Mouse (Mus musculus): ENCODE measurements around the gene Rngtt. TPM values are rescaled to one million over a fixed set of nuclear protein-coding genes. Genes with fewer than 3 reads are reported as not detected.

Gene Rngtt
- total RNA-seq, 1 experiment: 23.5 TPM

DNA sequence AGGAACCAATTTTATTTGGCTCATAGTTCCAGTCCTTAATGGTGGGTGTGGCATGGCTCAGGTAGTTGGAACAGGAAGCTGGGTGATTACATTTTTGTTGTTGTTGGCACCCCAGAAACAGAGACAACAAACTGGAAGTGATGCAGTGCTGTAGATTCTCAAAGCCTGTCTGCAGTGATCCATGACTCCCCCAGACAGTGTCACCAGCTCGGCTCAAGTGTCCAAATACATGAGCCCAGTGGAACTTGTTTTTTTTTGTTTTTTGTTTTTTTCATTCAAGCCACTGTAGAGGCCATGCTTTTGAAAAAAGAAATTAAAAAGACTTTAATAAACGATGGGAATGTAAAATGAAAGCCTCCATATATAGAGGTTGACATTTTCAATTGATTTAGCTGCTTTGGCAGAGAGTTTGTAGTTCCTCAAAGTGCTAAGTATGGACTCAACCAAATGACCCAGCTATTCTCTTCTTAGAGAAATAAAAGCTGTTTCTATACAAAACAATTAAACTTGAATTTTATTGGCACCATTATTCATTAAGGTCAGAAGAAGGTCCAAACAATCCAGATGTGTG, 95.7 kb downstream of the Rngtt start:
- in situ Hi-C loops (cut with MboI; ENCODE audit: low sequenced_read_pairs in 2 of 2, unreplicated experiment in 2 of 2): no loop called here
- Histone ChIP-seq H3K9me3 (ENCODE audit: control insufficient read depth, insufficient read depth, low read depth, low read length) (no peaks in the 10 kb centered on the region), H3K9ac (ENCODE audit: insufficient read depth, low read depth, low read length, poor library complexity, severe bottlenecking) (no peak overlapping the region), H3K27ac (ENCODE audit: insufficient read depth, low read depth, low read length, poor library complexity, severe bottlenecking) (no peak overlapping the region), H3K36me3 (ENCODE audit: control insufficient read depth, insufficient read depth, low read length, poor library complexity, severe bottlenecking) (no peaks in the 10 kb centered on the region), H3K4me1 (ENCODE audit: control insufficient read depth in 2 of 2, insufficient read depth in 2 of 2, low read length in 2 of 2, poor library complexity in 1 of 2) (no peaks in the 10 kb centered on the region), H3K4me3 (ENCODE audit: insufficient read depth in 1 of 2, low read depth in 1 of 2, low read length in 2 of 2, poor library complexity in 1 of 2, severe bottlenecking in 1 of 2) (no peak overlapping the region)
- no peak for TF ChIP-seq MAFK (IDR thresholded peaks at IDR 0.05; ENCODE audit: insufficient read depth, low read depth, low read length)
- no peak for TF ChIP-seq ZNF384 (IDR thresholded peaks at IDR 0.05; ENCODE audit: low read depth, low read length)
- TF ChIP-seq HCFC1 (IDR thresholded peaks at IDR 0.05; ENCODE audit: borderline replicate concordance, insufficient read depth, low read length): no peak
- TF ChIP-seq ZC3H11A (IDR thresholded peaks at IDR 0.05; ENCODE audit: borderline replicate concordance, low read depth, low read length): no peak
- no peak for TF ChIP-seq CHD2 (IDR thresholded peaks at IDR 0.05; ENCODE audit: low read depth, low read length)
- no peak for DNase-seq (ENCODE audit: low read depth, low spot score)

GRCm38 (mm10) chr4:33413791-33414190, 103.7 kb downstream of the Rngtt start:
- in situ Hi-C loops (cut with MboI; ENCODE audit: low sequenced_read_pairs in 2 of 2, unreplicated experiment in 2 of 2): no loop called here
- Histone ChIP-seq H3K4me3 (ENCODE audit: insufficient read depth in 1 of 2, low read depth in 1 of 2, low read length in 2 of 2, poor library complexity in 1 of 2, severe bottlenecking in 1 of 2) (no peak overlapping the region), H3K9me3 (ENCODE audit: control insufficient read depth, insufficient read depth, low read depth, low read length) (no peaks in the 10 kb centered on the region), H3K36me3 (ENCODE audit: control insufficient read depth, insufficient read depth, low read length, poor library complexity, severe bottlenecking) (no peaks in the 10 kb centered on the region), H3K9ac (ENCODE audit: insufficient read depth, low read depth, low read length, poor library complexity, severe bottlenecking) (no peak overlapping the region; the same call in 1 of the 2 replicates), H3K27ac (ENCODE audit: insufficient read depth, low read depth, low read length, poor library complexity, severe bottlenecking) (no peak overlapping the region), H3K4me1 (ENCODE audit: control insufficient read depth in 2 of 2, insufficient read depth in 2 of 2, low read length in 2 of 2, poor library complexity in 1 of 2) (peaks cover 0 to 1% of the 10 kb centered on the region in 2 experiments; a peak in 1 of 4 replicates)
- no peak for DNase-seq (ENCODE audit: low read depth, low spot score)
- no peak for TF ChIP-seq ZNF384 (IDR thresholded peaks at IDR 0.05; ENCODE audit: low read depth, low read length)
- no peak for TF ChIP-seq CHD2 (IDR thresholded peaks at IDR 0.05; ENCODE audit: low read depth, low read length)
- no peak for TF ChIP-seq ZC3H11A (IDR thresholded peaks at IDR 0.05; ENCODE audit: borderline replicate concordance, low read depth, low read length)
- no peak for TF ChIP-seq MAFK (IDR thresholded peaks at IDR 0.05; ENCODE audit: insufficient read depth, low read depth, low read length)
- no peak for TF ChIP-seq HCFC1 (IDR thresholded peaks at IDR 0.05; ENCODE audit: borderline replicate concordance, insufficient read depth, low read length)

DNA sequence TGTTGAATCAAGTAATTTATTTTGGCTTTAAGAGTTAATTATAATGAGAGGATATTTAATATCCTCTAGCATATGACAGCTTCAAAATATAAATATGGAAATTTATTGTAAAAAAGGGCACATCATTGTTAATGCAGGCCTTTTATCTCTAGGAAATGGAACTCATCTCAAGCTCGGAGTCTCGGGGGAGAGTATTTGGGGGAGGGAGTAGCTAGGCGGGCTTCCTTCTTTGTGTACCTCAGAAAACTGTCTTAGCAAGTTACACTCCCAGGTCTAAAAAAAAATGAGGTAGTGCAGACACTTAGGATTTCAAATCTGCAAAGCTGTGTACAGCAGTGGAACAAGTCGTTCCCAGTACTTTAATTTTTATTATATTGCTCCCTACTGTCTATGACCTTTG, 104.7 kb downstream of the Rngtt start:
- Histone ChIP-seq H3K9me3 (ENCODE audit: control insufficient read depth, insufficient read depth, low read depth, low read length) (no peaks in the 10 kb centered on the region), H3K4me1 (ENCODE audit: control insufficient read depth in 2 of 2, insufficient read depth in 2 of 2, low read length in 2 of 2, poor library complexity in 1 of 2) (peaks cover 0 to 1% of the 10 kb centered on the region in 2 experiments; a peak in 1 of 4 replicates), H3K36me3 (ENCODE audit: control insufficient read depth, insufficient read depth, low read length, poor library complexity, severe bottlenecking) (no peaks in the 10 kb centered on the region), H3K4me3 (ENCODE audit: insufficient read depth in 1 of 2, low read depth in 1 of 2, low read length in 2 of 2, poor library complexity in 1 of 2, severe bottlenecking in 1 of 2) (no peak overlapping the region), H3K9ac (ENCODE audit: insufficient read depth, low read depth, low read length, poor library complexity, severe bottlenecking) (no peak overlapping the region), H3K27ac (ENCODE audit: insufficient read depth, low read depth, low read length, poor library complexity, severe bottlenecking) (no peak overlapping the region)
- in situ Hi-C loops (cut with MboI; ENCODE audit: low sequenced_read_pairs in 2 of 2, unreplicated experiment in 2 of 2): no loop called here
- DNase-seq (ENCODE audit: low read depth, low spot score): no peak
- TF ChIP-seq ZNF384 (IDR thresholded peaks at IDR 0.05; ENCODE audit: low read depth, low read length) (no peak), CHD2 (IDR thresholded peaks at IDR 0.05; ENCODE audit: low read depth, low read length) (no peak), MAFK (IDR thresholded peaks at IDR 0.05; ENCODE audit: insufficient read depth, low read depth, low read length) (no peak), HCFC1 (IDR thresholded peaks at IDR 0.05; ENCODE audit: borderline replicate concordance, insufficient read depth, low read length) (no peak), ZC3H11A (IDR thresholded peaks at IDR 0.05; ENCODE audit: borderline replicate concordance, low read depth, low read length) (no peak)

- Histone ChIP-seq H3K4me3 (ENCODE audit: insufficient read depth in 1 of 2, low read depth in 1 of 2, low read length in 2 of 2, poor library complexity in 1 of 2, severe bottlenecking in 1 of 2) (no peak overlapping the region), H3K4me1 (ENCODE audit: control insufficient read depth in 2 of 2, insufficient read depth in 2 of 2, low read length in 2 of 2, poor library complexity in 1 of 2) (peaks cover 0 to 1% of the 10 kb centered on the region in 2 experiments; a peak in 1 of 4 replicates), H3K9ac (ENCODE audit: insufficient read depth, low read depth, low read length, poor library complexity, severe bottlenecking) (no peak overlapping the region), H3K9me3 (ENCODE audit: control insufficient read depth, insufficient read depth, low read depth, low read length) (no peaks in the 10 kb centered on the region), H3K27ac (ENCODE audit: insufficient read depth, low read depth, low read length, poor library complexity, severe bottlenecking) (no peak overlapping the region), H3K36me3 (ENCODE audit: control insufficient read depth, insufficient read depth, low read length, poor library complexity, severe bottlenecking) (no peaks in the 10 kb centered on the region)
- TF ChIP-seq CHD2 (IDR thresholded peaks at IDR 0.05; ENCODE audit: low read depth, low read length) (no peak), MAFK (IDR thresholded peaks at IDR 0.05; ENCODE audit: insufficient read depth, low read depth, low read length) (no peak), ZC3H11A (IDR thresholded peaks at IDR 0.05; ENCODE audit: borderline replicate concordance, low read depth, low read length) (no peak), HCFC1 (IDR thresholded peaks at IDR 0.05; ENCODE audit: borderline replicate concordance, insufficient read depth, low read length) (no peak), ZNF384 (IDR thresholded peaks at IDR 0.05; ENCODE audit: low read depth, low read length) (no peak)
- in situ Hi-C loops (cut with MboI; ENCODE audit: low sequenced_read_pairs in 2 of 2, unreplicated experiment in 2 of 2): no loop called here
- no peak for DNase-seq (ENCODE audit: low read depth, low spot score)
These were observed 107.3 kb downstream of the Rngtt start for GRCm38 (mm10) chr4:33417391-33417790.
